Mouse (Mus musculus) myocyte (in vitro differentiated cells): Measurements from ENCODE around the gene Rtl10.
A peak's percentile ranks its signal among the peaks of the same experiment; 100 is the strongest.

Experiments used
- E2F4 ChIP-seq: IDR thresholded peaks from one replicate; pipeline ENCODE4 v1.6.1; 2011; ENCODE audit warnings: mild to moderate bottlenecking, control low read depth, moderate library complexity; ENCODE audit not compliant: insufficient read depth
- MAX ChIP-seq: IDR thresholded peaks from one replicate; pipeline ENCODE4 v1.6.1; 2011; ENCODE audit warnings: low read depth, mild to moderate bottlenecking, control low read depth
- MYOD1 ChIP-seq, 3 experiments: IDR thresholded peaks; one replicate each; pipeline ENCODE4 v1.6.1; 2011; ENCODE audit warnings: control low read depth in 2 of 3, low read depth in 2 of 3, mild to moderate bottlenecking in 2 of 3, moderate library complexity in 1 of 3; ENCODE audit not compliant: insufficient read length in 2 of 3, control insufficient read depth in 1 of 3
- MYOG ChIP-seq, 3 experiments: IDR thresholded peaks; one replicate each; pipeline ENCODE4 v1.6.1; 2011; ENCODE audit warnings: control low read depth in 2 of 3, low read depth in 2 of 3, mild to moderate bottlenecking in 2 of 3; ENCODE audit not compliant: insufficient read length in 2 of 3, control insufficient read depth in 1 of 3, insufficient read depth in 1 of 3
- POLR2A ChIP-seq: IDR thresholded peaks from one replicate; pipeline ENCODE4 v1.6.1; 2011; ENCODE audit warnings: low read depth, mild to moderate bottlenecking, control low read depth, moderate library complexity; ENCODE audit not compliant: insufficient read length
- POLR2AphosphoS2 ChIP-seq: IDR thresholded peaks from one replicate; pipeline ENCODE4 v1.6.1; 2011; ENCODE audit warnings: low read depth, control low read depth; ENCODE audit not compliant: insufficient read length
- TCF12 ChIP-seq: IDR thresholded peaks from one replicate; pipeline ENCODE4 v1.6.1; 2011; ENCODE audit warnings: mild to moderate bottlenecking, control low read depth; ENCODE audit not compliant: poor library complexity, insufficient read depth, severe bottlenecking
- TCF3 ChIP-seq: IDR thresholded peaks from one replicate; pipeline ENCODE4 v1.6.1; 2011; ENCODE audit warnings: low read depth, control low read depth; ENCODE audit not compliant: insufficient read length
- USF1 ChIP-seq: IDR thresholded peaks from one replicate; pipeline ENCODE4 v1.6.1; 2011; ENCODE audit warnings: low read depth, mild to moderate bottlenecking, control low read depth, moderate library complexity

DNA sequence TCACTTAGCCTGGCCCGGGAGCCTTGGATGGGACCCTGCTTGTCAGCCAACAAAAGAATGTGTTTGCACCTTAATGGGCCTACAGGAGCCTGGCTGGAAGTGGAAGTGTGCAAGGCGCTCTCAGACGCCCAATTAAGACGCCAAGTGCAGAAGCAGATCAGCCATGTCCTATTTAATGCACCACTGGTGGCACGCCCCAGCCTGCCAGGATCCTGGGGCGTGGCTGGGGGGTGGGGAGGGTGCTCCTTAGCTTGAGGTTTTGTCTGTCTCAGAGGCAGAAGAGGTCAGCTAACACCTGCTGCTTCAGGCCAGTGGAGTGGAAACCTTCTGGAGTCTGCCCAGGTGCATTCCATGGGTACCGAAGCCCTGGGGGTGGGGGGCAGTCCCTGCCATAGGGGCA, 19.0 kb upstream of the Rtl10 start:
- TF ChIP-seq POLR2A (no peak), E2F4 (no peak), MAX (no peak), TCF12 (no peak), USF1 (no peak), MYOG (IDR thresholded peaks at IDR 0.05; ENCODE audit: control insufficient read depth in 1 of 3, insufficient read depth in 1 of 3, insufficient read length in 2 of 3, low read depth in 2 of 3) (peak in 1 of 3 experiments; percentile 57), POLR2AphosphoS2 (no peak), TCF3 (no peak), MYOD1 (IDR thresholded peaks at IDR 0.05; ENCODE audit: control insufficient read depth in 1 of 3, insufficient read length in 2 of 3, low read depth in 2 of 3) (peak in 1 of 3 experiments; percentile 73)
